Mouse (Mus musculus): Measurements from ENCODE around the gene 4930544D05Rik. TPM values are rescaled to one million over a fixed set of nuclear protein-coding genes. Genes with fewer than 3 reads are reported as not detected.

The 4930544D05Rik gene
- total RNA-seq, 1 experiment = 0.45 TPM

GRCm38 (mm10) chr11:70639976-70640375, 24.3 kb downstream of the 4930544D05Rik start:
- Histone ChIP-seq H3K9me3 (ENCODE audit: control insufficient read depth, insufficient read depth, low read depth, low read length) (no peaks in the 10 kb centered on the region), H3K9ac (ENCODE audit: insufficient read depth, low read depth, low read length, poor library complexity, severe bottlenecking) (no peak overlapping the region), H3K27ac (ENCODE audit: insufficient read depth, low read depth, low read length, poor library complexity, severe bottlenecking) (no peak overlapping the region), H3K4me1 (ENCODE audit: control insufficient read depth in 2 of 2, insufficient read depth in 2 of 2, low read length in 2 of 2, poor library complexity in 1 of 2) (no peaks in the 10 kb centered on the region), H3K36me3 (ENCODE audit: control insufficient read depth, insufficient read depth, low read length, poor library complexity, severe bottlenecking) (peaks cover 8% of the 10 kb centered on the region), H3K4me3 (ENCODE audit: insufficient read depth in 1 of 2, low read depth in 1 of 2, low read length in 2 of 2, poor library complexity in 1 of 2, severe bottlenecking in 1 of 2) (no peak overlapping the region)
- TF ChIP-seq CHD2 (IDR thresholded peaks at IDR 0.05; ENCODE audit: low read depth, low read length) (no peak), MAFK (IDR thresholded peaks at IDR 0.05; ENCODE audit: insufficient read depth, low read depth, low read length) (no peak), HCFC1 (IDR thresholded peaks at IDR 0.05; ENCODE audit: borderline replicate concordance, insufficient read depth, low read length) (no peak), ZC3H11A (IDR thresholded peaks at IDR 0.05; ENCODE audit: borderline replicate concordance, low read depth, low read length) (no peak), ZNF384 (IDR thresholded peaks at IDR 0.05; ENCODE audit: low read depth, low read length) (no peak)
- in situ Hi-C loops (cut with MboI; ENCODE audit: low sequenced_read_pairs in 2 of 2, unreplicated experiment in 2 of 2) = no loop called here
- DNase-seq (ENCODE audit: low read depth, low spot score) = no peak

- no peak overlapping the region for H3K4me3 ChIP-seq (ENCODE audit: insufficient read depth in 1 of 2, low read depth in 1 of 2, low read length in 2 of 2, poor library complexity in 1 of 2, severe bottlenecking in 1 of 2)
- peaks cover 17% of the 10 kb centered on the region for H3K36me3 ChIP-seq (ENCODE audit: control insufficient read depth, insufficient read depth, low read length, poor library complexity, severe bottlenecking)
- H3K9me3 ChIP-seq (ENCODE audit: control insufficient read depth, insufficient read depth, low read depth, low read length) = no peaks in the 10 kb centered on the region
- DNase-seq (ENCODE audit: low read depth, low spot score) = no peak
- peaks cover 0 to 10% of the 10 kb centered on the region in 2 experiments; a peak in 2 of 4 replicates for H3K4me1 ChIP-seq (ENCODE audit: control insufficient read depth in 2 of 2, insufficient read depth in 2 of 2, low read length in 2 of 2, poor library complexity in 1 of 2)
- H3K9ac ChIP-seq (ENCODE audit: insufficient read depth, low read depth, low read length, poor library complexity, severe bottlenecking) = no peak overlapping the region
- in situ Hi-C loops (cut with MboI; ENCODE audit: low sequenced_read_pairs in 2 of 2, unreplicated experiment in 2 of 2) = no loop called here
- no peak overlapping the region for H3K27ac ChIP-seq (ENCODE audit: insufficient read depth, low read depth, low read length, poor library complexity, severe bottlenecking)
- no peak for TF ChIP-seq MAFK (IDR thresholded peaks at IDR 0.05; ENCODE audit: insufficient read depth, low read depth, low read length)
- no peak for TF ChIP-seq ZNF384 (IDR thresholded peaks at IDR 0.05; ENCODE audit: low read depth, low read length)
- no peak for TF ChIP-seq ZC3H11A (IDR thresholded peaks at IDR 0.05; ENCODE audit: borderline replicate concordance, low read depth, low read length)
- TF ChIP-seq CHD2 (IDR thresholded peaks at IDR 0.05; ENCODE audit: low read depth, low read length) = no peak
- TF ChIP-seq HCFC1 (IDR thresholded peaks at IDR 0.05; ENCODE audit: borderline replicate concordance, insufficient read depth, low read length) = no peak
Measured at GRCm38 (mm10) chr11:70641241-70641640, 25.6 kb downstream of the 4930544D05Rik start.

GRCm38 (mm10) chr11:70643051-70643450, 27.4 kb downstream of the 4930544D05Rik start:
- Histone ChIP-seq H3K27ac (ENCODE audit: insufficient read depth, low read depth, low read length, poor library complexity, severe bottlenecking) (no peak overlapping the region), H3K4me3 (ENCODE audit: insufficient read depth in 1 of 2, low read depth in 1 of 2, low read length in 2 of 2, poor library complexity in 1 of 2, severe bottlenecking in 1 of 2) (no peak overlapping the region), H3K9me3 (ENCODE audit: control insufficient read depth, insufficient read depth, low read depth, low read length) (no peaks in the 10 kb centered on the region), H3K9ac (ENCODE audit: insufficient read depth, low read depth, low read length, poor library complexity, severe bottlenecking) (no peak overlapping the region), H3K4me1 (ENCODE audit: control insufficient read depth in 2 of 2, insufficient read depth in 2 of 2, low read length in 2 of 2, poor library complexity in 1 of 2) (peaks cover 0 to 10% of the 10 kb centered on the region in 2 experiments; a peak in 2 of 4 replicates), H3K36me3 (ENCODE audit: control insufficient read depth, insufficient read depth, low read length, poor library complexity, severe bottlenecking) (peaks cover 17% of the 10 kb centered on the region)
- in situ Hi-C loops (cut with MboI; ENCODE audit: low sequenced_read_pairs in 2 of 2, unreplicated experiment in 2 of 2) = no loop called here
- DNase-seq (ENCODE audit: low read depth, low spot score) = no peak
- no peak for TF ChIP-seq ZC3H11A (IDR thresholded peaks at IDR 0.05; ENCODE audit: borderline replicate concordance, low read depth, low read length)
- no peak for TF ChIP-seq ZNF384 (IDR thresholded peaks at IDR 0.05; ENCODE audit: low read depth, low read length)
- no peak for TF ChIP-seq CHD2 (IDR thresholded peaks at IDR 0.05; ENCODE audit: low read depth, low read length)
- TF ChIP-seq MAFK (IDR thresholded peaks at IDR 0.05; ENCODE audit: insufficient read depth, low read depth, low read length) = no peak
- TF ChIP-seq HCFC1 (IDR thresholded peaks at IDR 0.05; ENCODE audit: borderline replicate concordance, insufficient read depth, low read length) = no peak

GRCm38 (mm10) chr11:70644564-70645103, 29.0 kb downstream of the 4930544D05Rik start:
- TF ChIP-seq HCFC1 (IDR thresholded peaks at IDR 0.05; ENCODE audit: borderline replicate concordance, insufficient read depth, low read length) (no peak), MAFK (IDR thresholded peaks at IDR 0.05; ENCODE audit: insufficient read depth, low read depth, low read length) (no peak), ZNF384 (IDR thresholded peaks at IDR 0.05; ENCODE audit: low read depth, low read length) (no peak), ZC3H11A (IDR thresholded peaks at IDR 0.05; ENCODE audit: borderline replicate concordance, low read depth, low read length) (no peak), CHD2 (IDR thresholded peaks at IDR 0.05; ENCODE audit: low read depth, low read length) (no peak)
- no peak overlapping the region for H3K27ac ChIP-seq (ENCODE audit: insufficient read depth, low read depth, low read length, poor library complexity, severe bottlenecking)
- H3K9ac ChIP-seq (ENCODE audit: insufficient read depth, low read depth, low read length, poor library complexity, severe bottlenecking) = no peak overlapping the region
- H3K4me1 ChIP-seq (ENCODE audit: control insufficient read depth in 2 of 2, insufficient read depth in 2 of 2, low read length in 2 of 2, poor library complexity in 1 of 2) = peaks cover 0 to 10% of the 10 kb centered on the region in 2 experiments; a peak in 2 of 4 replicates
- no peak overlapping the region for H3K4me3 ChIP-seq (ENCODE audit: insufficient read depth in 1 of 2, low read depth in 1 of 2, low read length in 2 of 2, poor library complexity in 1 of 2, severe bottlenecking in 1 of 2)
- no peak for DNase-seq (ENCODE audit: low read depth, low spot score)
- in situ Hi-C loops (cut with MboI; ENCODE audit: low sequenced_read_pairs in 2 of 2, unreplicated experiment in 2 of 2) = no loop called here
- H3K36me3 ChIP-seq (ENCODE audit: control insufficient read depth, insufficient read depth, low read length, poor library complexity, severe bottlenecking) = peaks cover 24% of the 10 kb centered on the region
- no peaks in the 10 kb centered on the region for H3K9me3 ChIP-seq (ENCODE audit: control insufficient read depth, insufficient read depth, low read depth, low read length)

Data from ES-E14 (cell line).